Mouse (Mus musculus): ENCODE measurements around the gene Tnrc6b.
A peak's percentile ranks its signal among the peaks of the same experiment; 100 is the strongest.
"Not testable (repeated sequence)": the region's sequence is repeated elsewhere in the genome, so short reads cannot be mapped to it uniquely, and the experiment has no call there.

Gene Tnrc6b

DNA sequence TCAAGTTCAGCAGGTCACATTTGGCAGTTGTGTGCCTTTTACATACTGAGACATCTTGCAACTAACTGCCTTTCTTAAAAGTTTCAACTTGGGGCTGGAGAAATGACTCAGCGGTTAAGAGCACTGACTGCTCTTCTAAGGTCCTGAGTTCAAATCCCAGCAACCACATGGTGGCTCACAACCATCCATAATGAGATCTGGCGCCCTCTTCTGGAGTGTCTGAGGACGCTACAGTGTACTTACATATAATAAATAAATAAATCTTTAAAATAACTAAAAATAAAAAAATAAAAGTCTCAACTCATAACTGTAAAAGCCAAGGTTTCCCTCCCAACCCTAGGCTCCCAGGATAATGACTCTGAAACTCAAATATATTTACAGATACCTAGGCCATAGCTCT is 141.4 kb downstream of the Tnrc6b start:
- not testable (repeated sequence) for DNase-seq

DNA sequence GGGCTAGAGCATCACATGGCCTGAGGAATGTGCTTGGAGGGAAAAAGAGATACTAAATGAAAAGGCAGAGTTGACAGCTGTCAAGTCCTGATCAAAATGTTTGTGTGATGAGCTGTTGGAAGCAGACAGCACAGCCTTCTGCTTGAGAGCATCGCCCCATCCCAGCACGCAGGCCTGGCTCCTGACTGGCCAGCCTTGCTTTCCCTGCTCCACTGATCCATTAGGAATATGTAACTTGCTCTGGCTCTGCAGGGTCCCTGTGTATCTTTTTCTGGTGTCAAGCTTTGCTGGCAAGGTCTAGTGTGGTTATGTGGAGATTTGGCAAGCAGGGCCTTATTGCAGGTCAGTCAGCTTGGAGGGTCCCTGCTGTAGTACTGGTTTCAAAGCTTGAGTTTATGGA is 148.3 kb downstream of the Tnrc6b start:
- DNase-seq = no peak

DNA sequence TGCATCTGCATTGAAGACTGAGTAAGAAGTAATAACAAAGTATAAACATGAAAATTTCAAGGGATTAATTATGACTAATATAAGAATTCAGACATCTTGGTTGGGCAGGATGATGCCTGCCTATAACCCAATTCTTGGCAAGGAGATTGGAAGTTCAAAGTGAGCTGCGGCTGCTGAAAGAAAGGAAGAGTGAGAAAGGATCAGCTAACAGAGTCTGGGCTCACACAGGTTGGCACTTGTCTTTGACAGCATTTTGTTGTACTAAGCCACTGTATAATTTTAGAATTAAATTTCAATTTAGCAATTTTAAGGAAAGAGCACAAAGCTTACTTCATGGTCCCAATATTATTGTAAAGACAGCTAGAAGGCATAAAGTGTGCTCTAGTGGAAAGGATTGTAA is 150.2 kb downstream of the Tnrc6b start:
- no peak for DNase-seq

DNA sequence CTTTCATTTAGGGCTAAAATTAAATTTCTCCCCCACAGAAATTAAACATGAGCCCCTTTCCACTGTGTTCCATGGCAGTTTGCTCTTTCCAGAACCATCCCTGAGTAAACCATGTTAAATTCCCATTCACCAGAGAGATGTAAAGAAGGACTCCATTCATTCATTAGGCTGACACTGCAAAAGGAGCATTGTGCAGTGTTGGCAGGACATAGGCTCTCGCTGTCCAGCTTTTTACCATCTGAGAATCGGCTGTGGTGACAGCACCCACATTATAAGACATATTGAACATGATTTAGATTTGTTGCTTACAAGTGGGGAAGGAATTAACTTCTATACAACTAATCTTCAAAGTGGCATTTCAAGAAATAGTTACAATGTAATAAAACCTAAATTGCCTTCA is 150.9 kb downstream of the Tnrc6b start:
- no peak for DNase-seq

DNA sequence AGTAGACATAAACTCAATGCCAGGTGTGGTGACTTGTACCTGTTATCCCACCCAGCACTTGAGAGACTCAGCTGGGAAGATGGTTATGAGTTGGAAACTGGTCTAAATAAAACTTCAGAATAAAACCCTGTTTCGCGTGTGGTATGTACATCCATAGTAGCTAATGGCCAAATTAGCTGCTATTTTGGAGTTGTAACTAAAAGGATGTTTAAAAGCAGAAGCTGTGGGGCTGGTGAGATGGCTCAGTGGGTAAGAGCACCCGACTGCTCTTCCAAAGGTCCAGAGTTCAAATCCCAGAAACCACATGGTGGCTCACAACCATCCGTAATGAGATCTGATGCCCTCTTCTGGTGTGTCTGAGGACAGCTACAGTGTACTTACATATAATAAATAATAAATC is 157.5 kb downstream of the Tnrc6b start:
- DNase-seq = not testable (repeated sequence)

DNA sequence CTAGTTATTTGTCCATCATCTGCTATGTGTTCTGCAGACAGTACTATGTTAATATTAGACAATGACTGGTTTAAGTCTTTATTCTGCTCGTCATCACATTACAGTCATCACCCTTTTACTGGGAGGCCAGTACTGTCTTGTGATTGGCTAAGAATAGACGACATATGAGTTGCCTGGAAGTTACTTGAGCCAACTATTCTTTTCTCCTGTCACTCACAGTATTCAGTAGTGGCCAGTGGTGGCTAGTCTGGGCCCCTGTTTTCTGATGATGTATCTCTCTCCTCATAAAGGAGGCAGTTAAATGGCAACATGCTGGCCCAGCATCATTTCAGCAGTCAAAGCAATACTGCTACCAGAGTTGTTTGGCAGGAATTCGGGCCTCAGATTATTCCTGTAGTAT is 163.6 kb downstream of the Tnrc6b start:
- DNase-seq = no peak

DNA sequence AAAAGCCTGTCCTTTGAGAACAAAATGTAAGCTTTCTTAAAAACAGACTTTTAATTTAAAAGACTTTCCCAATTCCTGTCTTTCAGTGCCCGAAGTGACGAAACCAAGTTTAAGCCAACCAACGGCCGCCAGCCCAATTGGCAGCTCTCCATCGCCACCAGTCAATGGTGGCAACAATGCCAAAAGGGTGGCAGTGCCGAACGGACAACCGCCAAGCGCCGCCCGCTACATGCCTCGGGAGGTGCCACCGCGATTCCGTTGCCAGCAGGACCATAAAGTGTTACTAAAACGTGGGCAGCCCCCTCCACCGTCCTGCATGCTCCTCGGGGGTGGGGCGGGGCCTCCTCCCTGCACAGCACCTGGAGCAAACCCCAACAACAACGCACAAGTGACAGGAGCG is 165.1 kb downstream of the Tnrc6b start:
- DNase-seq = no peak

DNA sequence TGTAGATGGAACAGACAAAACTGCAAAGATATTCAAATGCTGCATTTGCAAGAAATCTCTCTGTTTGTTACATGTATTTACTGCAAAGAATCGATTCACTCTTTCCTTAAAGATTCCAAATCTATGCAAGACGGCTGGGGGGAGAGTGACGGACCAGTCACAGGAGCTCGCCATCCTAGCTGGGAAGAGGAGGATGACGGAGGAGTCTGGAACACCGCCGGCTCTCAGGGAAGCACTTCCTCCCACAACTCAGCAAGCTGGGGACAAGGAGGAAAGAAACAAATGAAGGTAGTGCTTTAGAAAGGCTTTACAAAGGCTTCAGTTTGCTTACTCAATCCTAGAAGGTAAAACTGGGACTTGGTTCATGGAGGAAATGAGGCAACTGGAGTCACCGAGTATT is 173.0 kb downstream of the Tnrc6b start:
- DNase-seq = no peak

DNA sequence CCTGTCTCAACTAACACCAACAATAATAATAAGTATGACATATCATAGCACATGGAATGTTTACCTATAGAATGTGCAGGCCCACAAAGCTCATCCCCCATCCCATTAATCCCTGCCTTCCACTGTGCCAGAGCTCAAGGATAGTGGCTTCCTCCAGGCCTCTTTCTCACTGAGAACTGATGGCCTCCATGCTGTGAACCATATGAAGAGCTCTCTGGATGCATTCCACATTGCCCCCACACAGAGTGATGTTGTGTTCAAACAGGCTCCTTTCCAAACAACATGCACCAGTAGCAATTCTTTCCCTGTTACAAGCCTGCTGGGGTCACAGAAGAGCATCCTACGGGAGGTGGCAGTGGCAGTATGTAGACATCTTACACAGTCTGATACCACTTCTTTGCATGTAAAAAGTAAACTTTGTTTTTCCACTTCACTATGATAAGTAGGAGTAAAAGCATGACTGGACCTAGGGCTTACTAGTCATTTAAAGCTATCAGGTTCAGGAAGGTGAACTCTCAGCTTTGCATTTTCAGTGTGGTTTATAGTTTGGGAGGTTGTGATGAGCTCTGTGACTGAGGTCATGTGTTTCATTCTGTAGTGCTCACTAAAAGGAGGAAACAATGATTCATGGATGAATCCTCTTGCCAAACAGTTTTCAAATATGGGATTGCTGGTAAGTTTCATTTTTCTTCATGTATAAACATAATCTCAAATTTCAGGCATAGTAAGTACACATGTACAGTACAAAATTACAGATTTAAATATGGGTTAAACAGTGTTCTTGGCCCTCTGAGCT is 175.4 kb downstream of the Tnrc6b start:
- DNase-seq = no peak

DNA sequence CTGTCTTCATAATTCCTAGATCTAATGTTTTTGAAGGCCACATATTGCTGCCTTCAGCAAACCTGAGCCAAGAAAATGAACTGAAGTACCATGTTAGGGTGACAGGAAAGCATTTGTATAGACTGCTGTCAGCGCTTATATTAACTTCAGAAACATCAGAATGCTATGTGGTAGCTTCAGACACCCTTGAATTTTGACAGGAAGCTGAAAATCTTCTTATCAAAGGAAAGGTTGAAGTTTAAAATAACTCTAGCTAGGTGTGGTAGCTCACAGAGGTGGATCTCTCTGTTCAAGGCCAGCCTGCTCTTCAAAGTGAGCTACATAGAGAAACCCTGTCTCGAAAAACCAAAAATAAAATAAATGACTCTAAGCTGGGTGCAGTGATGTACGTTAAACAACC is 181.2 kb downstream of the Tnrc6b start:
- no peak for DNase-seq

DNA sequence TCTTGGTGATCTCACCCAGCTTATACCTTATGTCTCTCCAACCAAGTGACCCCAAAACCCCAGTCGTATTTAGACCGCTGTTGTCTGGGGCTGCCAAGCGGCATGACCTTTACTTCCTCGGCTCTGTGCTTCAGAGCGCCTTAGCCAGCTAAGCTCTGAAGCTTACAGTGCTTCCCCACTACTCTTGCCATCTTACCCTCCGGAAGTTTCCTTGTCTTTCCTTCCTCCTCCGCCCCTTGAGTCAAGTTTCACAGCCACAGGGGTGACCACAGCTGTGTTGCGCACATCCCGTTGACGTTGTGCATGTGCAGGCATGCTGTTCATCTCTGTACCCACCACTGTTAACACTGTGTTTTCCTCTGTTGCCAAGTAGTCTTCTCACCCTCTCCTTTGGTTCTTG is 185.6 kb downstream of the Tnrc6b start:
- DNase-seq = peak; percentile 25

DNA sequence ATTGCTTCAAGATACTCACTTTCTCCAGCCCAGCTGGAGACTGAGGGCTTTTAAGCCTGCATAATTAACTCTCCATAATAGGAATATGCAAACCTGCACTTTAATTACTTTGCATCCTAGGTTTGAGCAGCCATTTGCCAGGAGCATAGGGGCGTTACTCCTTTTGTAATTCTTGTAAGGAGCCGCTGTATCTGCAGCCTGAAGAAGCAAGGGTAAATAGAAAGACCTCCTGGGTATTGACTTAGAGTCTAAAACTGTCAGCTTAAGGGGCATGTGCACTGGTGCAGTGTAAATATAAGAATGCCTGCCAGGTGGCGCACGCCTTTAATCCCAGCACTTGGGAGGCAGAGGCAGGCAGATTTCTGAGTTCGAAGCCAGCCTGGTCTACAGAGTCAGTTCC is 186.8 kb downstream of the Tnrc6b start:
- DNase-seq = no peak

DNA sequence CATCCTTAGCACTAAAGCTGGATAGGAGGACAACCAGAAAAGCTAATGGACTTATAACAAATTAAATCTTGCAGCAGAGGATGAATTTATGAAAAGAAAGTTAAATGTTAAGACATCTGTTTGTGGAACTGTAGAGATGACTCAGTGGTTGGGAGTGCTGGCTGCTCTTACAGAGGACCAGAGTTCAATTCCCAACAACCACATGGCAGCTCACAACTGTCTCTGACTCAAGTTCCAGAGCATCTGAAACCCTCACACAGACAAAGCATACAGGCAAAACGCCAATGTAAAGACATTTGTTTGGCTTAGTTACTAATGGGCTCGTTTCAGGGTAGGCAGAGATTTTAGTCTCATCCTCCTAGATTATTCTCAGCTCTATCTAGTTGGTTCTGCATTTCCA is 188.7 kb downstream of the Tnrc6b start:
- DNase-seq = no peak

DNA sequence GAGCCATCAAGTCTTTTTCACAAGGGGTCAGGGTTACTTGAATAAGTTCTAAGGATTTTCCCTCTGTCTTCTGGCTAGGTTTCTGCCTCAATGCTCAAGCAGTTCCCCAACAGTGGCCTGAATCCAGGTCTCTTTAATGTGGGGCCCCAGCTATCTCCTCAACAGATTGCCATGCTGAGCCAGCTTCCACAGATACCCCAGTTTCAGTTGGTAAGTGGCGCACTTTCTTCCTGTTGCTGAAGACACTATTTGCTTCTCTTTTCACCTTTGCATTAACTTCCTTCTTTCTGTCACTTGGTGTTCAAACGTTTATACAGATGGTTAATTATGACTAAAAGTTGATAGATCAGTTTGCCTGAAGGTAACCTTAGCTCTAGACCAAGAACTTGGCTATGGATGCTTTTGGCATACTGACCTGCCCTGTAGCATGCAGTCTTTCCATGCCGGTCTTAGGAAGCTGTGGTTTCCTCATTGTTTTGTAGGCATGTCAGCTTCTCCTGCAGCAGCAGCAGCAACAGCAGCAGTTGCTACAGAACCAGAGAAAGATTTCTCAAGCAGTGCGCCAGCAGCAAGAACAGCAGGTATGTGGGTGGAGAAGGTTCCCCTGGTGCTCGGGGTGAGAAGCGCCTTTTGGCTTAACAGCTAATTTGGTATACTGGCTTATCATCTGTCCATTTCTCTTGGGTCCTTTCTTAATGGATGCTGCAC is 190.8 kb downstream of the Tnrc6b start:
- no peak for DNase-seq

DNA sequence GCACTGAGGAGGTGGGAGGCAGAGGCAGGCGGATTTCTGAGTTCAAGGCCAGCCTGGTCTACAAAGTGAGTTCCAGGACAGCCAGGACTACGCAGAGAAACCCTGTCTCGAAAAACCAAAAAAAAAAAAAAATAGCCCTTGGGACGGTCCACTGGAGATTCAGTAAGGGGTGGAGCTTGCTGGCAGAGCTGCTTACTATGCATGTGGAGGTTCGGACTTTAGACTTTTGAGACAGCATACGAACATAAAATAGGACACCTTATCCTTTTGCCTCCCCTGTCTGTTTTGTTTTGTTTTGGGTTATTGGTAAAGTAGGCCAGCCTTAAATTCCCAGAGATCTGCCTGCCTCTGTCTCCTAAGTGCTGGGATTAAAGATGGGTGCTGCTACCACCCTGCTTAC is 193.7 kb downstream of the Tnrc6b start:
- DNase-seq = not testable (repeated sequence)

DNA sequence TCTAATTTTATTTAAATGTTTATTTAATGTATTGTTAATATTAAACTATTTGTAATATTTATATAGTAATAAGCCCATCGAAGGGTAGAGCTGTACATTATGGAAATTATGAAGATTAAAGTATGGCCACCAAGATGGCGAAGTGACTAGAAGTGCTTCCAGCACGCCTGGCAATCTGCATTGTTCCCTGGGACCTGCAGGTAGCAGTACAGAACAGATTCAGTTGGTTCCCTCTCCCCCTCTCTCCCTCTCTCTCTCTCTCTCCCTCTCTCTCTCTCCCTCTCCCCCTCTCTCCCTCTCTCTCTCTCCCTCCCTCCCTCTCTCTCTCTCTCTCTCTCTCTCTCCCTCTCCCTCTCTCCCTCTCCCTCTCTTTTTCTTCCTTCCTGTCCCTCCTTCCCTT is 199.1 kb downstream of the Tnrc6b start:
- DNase-seq = no peak

DNA sequence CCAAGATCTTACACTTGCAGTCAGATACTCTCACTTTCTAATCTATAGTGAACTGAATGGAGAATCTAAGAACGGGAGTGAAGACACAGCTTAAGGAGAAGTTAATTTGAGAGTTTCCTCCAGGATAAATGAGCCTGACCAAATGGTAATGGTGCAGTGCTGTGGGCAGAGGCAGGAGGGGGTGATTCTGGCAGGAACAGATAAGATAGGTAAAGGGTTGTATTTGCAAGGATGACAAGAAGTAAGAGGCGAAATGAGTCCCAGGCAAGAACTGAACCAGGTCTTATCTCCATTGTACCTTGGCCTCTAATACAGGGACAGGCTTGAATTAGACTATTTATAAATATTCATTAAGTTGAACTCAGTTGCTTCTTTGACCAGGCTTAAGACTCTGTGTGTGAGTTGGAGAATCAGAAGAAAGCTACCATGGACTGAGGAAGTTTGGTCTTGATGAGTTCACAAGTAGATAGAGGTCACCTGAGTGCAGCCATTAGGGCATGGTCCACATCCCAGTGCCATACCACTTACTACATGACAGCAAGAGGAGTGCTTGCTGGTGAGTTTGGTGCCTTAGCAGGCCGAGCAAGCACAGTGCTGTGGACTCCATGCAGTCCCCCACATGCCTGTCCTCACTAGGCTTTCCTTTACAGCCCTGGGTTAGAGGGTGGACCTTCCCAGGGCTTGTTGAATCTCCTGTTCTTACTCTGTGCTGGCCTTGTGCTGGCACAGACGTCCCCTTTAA is 199.8 kb downstream of the Tnrc6b start:
- no peak for DNase-seq

DNA sequence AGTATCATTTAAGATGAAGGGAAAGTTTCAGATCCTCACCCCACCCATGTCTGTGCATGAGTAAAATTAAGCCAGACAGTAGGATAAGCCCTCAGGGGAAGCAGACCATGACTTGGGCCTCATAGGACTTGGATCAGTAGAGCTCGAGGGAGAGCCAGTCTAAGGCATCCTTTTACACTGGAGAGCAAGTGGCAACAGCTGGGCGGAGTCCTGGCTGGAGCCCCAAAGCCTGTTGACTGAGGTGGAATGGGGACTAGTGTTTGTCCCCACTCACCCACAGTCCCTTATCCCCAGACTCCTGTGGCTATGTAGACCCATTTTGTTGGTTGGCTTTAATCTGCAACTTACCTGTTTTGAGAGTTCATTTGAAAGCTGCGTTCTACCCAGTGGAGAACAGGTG is 201.1 kb downstream of the Tnrc6b start:
- peak; percentile 16 for DNase-seq

DNA sequence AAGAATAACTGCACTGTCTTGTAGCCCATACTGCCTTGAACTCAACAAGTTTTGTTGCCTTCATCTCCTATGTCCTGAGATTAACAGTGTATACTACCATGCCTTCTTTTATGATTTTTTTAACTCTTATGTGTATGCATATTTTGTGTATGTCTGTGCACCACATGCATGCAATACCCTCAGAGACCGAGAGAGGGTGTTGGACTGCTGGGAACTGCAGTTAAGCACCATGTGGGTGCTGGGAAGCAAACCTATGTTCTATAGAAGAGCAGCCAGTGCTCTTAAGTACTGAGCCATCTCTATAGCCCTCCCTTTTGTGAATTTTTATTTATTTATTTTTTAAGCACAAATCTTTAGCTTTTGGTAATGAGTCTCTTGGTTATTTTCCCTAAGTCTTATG is 202.7 kb downstream of the Tnrc6b start:
- no peak for DNase-seq

DNA sequence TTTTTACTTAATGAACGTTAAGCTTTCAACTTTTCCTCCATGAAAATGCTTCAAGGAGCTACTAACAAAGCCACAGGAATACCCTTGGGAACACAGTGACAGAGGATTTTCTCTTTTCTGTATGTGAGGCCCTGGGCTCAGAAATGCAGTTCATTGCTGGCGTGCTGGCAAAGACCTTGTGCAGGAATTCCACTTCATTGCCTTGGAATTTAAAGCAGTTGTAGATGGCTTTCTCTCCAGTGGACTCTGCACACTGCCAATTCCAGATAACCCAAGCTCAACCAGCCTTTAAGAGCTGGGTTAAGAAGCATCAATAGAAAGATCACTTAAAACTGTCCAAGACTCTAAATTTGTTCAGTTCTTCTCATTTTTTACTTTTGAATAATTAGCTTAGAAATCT is 204.7 kb downstream of the Tnrc6b start:
- peak; percentile 69 for DNase-seq

DNA sequence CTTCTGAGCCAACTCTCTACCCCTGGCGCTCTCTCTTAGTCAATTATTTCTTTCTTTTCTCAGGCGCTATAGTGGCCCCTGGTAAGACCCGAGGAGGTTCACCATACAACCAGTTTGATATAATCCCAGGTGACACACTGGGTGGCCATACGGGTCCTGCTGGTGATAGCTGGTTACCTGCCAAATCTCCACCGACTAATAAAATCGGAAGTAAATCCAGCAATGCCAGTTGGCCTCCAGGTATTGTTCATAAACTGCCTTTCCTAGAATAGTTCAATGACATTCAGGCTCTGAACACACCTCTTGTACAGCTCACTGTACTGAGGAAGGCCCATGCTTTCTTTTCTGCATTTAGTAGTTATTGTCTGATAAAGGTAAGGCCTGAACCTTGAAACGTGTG is 205.5 kb downstream of the Tnrc6b start:
- DNase-seq = no peak

DNA sequence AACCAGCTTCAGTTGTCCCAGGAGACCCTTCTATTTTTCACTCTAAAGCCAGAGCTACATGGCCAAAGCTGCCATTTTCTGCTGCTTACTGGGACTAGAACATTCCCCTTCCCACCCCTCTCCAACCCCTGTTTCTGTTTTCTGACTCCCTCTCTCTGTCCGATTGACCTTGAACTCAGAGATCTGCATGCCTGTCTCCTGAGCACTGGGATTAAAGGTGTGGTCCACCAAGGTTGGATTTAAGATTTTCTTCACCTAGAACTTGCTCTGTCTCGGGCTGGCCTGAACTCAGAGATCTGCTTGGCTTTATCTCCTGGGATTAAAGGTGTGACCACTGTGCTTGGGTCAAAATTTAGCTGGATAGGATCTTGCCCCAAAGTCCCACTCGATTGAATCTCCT is 209.2 kb downstream of the Tnrc6b start:
- no peak for DNase-seq

DNA sequence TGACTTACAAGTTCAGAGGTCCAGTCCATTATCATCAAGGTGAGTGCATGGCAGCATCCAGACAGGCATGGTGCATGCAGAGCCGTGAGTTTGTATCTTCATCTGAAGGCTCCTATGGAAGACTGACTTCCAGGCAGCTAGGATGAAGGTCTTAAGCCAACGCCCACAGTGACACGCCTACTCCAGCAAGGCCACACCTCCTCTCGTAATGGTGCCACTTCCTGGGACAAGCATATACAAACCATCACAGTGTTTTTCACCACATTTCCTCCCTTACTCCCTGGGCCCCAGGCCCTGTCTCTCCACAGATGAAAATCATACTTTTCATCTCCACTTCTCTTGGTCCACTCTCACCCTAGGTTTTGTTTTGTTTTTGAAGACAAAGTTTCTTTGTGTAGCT is 210.7 kb downstream of the Tnrc6b start:
- no peak for DNase-seq

DNA sequence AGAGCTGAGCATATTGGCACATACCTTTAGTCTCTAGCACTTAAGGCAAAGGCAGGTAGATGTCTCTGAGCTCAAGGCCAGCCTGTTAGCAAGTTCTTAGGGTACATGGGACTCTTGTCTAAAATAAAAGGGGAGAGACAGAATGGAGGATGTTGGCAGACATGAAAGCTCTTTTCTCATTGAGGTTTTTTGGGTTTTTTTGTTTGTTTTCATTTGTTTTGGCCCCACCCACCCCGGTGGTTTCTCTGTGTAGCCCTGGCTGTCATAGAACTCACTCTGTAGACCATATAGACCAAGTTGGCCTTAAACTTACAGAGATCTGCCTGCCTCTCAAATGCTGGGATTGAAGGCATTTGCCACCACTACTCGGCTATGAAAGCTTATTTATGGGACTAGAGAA is 213.1 kb downstream of the Tnrc6b start:
- DNase-seq = no peak
